Mouse (Mus musculus) megakaryocyte, embryonic 14.5 days (primary cell): Measurements from ENCODE around the gene Btbd1.

ENCODE experiments used
- FLI1 ChIP-seq: IDR thresholded peaks from 2 replicates; pipeline ENCODE4 v1.6.1; 2012; ENCODE audit warnings: low read length, inconsistent platforms, mixed read lengths
- GATA1 ChIP-seq: IDR thresholded peaks from 3 replicates; pipeline ENCODE4 v1.6.1; 2012; ENCODE audit warnings: mixed read lengths, low read length, inconsistent platforms, borderline replicate concordance

DNA sequence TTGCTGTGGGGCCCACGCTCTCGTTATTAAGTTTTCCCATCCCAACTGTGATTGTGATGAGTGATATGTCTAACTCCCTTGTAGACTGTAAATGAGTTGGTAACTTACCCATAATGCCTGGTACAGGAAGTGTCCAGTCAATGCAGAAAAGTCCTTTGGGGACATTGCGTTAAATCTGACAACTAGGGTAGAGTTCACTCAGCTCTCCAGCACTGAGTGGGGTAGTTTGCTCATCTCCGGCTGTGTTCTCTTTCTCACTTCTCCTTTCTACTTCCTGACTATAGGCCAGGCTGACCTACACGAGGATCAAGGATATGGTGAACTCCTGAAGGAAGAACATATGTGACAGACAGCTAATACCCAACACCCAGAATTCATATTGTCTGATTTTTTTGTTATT, 20.0 kb upstream of the Btbd1 start:
- TF ChIP-seq GATA1 (no peak), FLI1 (no peak)
